Mouse (Mus musculus) limb, embryonic 10.5 days (tissue): ENCODE results near the gene Snai3. TPM values are rescaled to one million over a fixed set of nuclear protein-coding genes. Genes with fewer than 3 reads are reported as not detected.

Experiments
- DNase-seq: peaks from one replicate; pipeline ENCODE4 v3.0.0-alpha.2; 2017; ENCODE audit warnings: low spot score
- H3K27ac ChIP-seq: fragments of 300-500 bp; sonication (generic); 2 replicates; pipeline ENCODE4 v1.5.1; 2016; ENCODE audit warnings: mild to moderate bottlenecking
- H3K27me3 ChIP-seq: fragments of 300-500 bp; sonication (generic); 2 replicates; pipeline ENCODE4 v1.6.1; 2016; ENCODE audit warnings: low read depth, mild to moderate bottlenecking; ENCODE audit not compliant: poor library complexity, severe bottlenecking
- H3K36me3 ChIP-seq: fragments of 300-500 bp; sonication (generic); 2 replicates; pipeline ENCODE4 v1.6.1; 2016; ENCODE audit warnings: mild to moderate bottlenecking, moderate library complexity
- H3K4me1 ChIP-seq: fragments of 300-500 bp; sonication (generic); 2 replicates; pipeline ENCODE4 v1.6.1; 2016
- H3K4me3 ChIP-seq: fragments of 300-500 bp; sonication (generic); 2 replicates; pipeline ENCODE4 v1.5.1; 2016; ENCODE audit warnings: mild to moderate bottlenecking, moderate library complexity
- H3K9me3 ChIP-seq: fragments of 300-500 bp; sonication (generic); replicated peaks from 2 replicates; pipeline ENCODE4 v1.6.1; 2016; ENCODE audit warnings: mild to moderate bottlenecking
- WGBS: fragments of 180-500 bp; shearing (Covaris S2); methylation state at CpG from one replicate; pipeline ENCODE4 v1.1.7; 2016; 5-methylcytosine and 5-hydroxymethylcytosine counted together
- microRNA-seq: library from miRNA; unstranded; fragments of <30 nt; microRNA quantifications from one replicate; pipeline ENCODE4, GENCODE M21; 2017
- polyA plus RNA-seq: library from polyadenylated mRNA; unstranded; fragments of >200 nt; fragmentation: Nextera tagmentation; extraction: Ambion mirVana; gene quantifications from 2 replicates; pipeline ENCODE4 v1.2.1, GENCODE M21; 2016

Snai3 gene
- polyA plus RNA-seq, 1 experiment from 2014 or later, result not detected

GRCm38 (mm10) chr8:122419881-122420555, 40.5 kb downstream of the Snai3 start:
- H3K9me3 ChIP-seq, result no peaks in the 10 kb centered on the region
- no peaks in the 10 kb centered on the region for H3K4me1 ChIP-seq
- no peaks in the 10 kb centered on the region for H3K27me3 ChIP-seq
- H3K36me3 ChIP-seq, result peaks cover 54% of the 10 kb centered on the region
- no peak overlapping the region for H3K4me3 ChIP-seq
- DNase-seq, result no peak
- H3K27ac ChIP-seq, result no peak overlapping the region
- WGBS, result 78% methylated on average over 9 of the region's 9 CpGs

- no peak overlapping the region for H3K4me3 ChIP-seq
- WGBS, result 95% methylated on average over 6 of the region's 6 CpGs
- peaks cover 96% of the 10 kb centered on the region for H3K36me3 ChIP-seq
Observed at GRCm38 (mm10) chr8:122415554-122415953, 45.0 kb downstream of the Snai3 start.

DNA sequence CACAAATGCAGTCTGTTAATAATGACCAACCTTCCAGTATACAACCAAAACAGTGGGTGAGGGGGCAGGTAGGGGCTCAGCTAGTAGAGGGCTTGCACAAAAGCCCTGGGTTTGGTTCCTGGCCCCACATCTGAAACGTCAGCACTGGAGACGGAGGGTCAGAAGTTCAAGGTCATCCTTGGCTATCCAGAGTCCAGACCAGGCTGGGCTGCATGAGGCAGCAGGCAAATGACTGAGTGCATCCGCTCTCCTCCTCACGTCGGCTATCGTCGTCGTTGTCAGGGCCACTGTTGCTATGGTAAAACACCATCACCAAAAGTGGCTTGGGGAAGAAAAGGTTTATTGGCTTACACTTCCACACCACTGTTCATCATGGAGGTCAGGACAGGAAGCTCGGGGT, 46.2 kb downstream of the Snai3 start:
- H3K9me3 ChIP-seq, result no peaks in the 10 kb centered on the region
- H3K36me3 ChIP-seq, result peaks cover 100% of the 10 kb centered on the region
- no peaks in the 10 kb centered on the region for H3K4me1 ChIP-seq
- no peak for DNase-seq
- H3K27me3 ChIP-seq, result no peaks in the 10 kb centered on the region
- H3K27ac ChIP-seq, result no peak overlapping the region
- H3K4me3 ChIP-seq, result no peak overlapping the region
- 90% methylated on average over 9 of the region's 9 CpGs for WGBS

More at GRCm38 (mm10) chr8:122415554-122415953, 45.0 kb downstream of the Snai3 start:
- Histone ChIP-seq H3K9me3 (no peaks in the 10 kb centered on the region), H3K27me3 (no peaks in the 10 kb centered on the region), H3K4me1 (no peaks in the 10 kb centered on the region), H3K27ac (no peak overlapping the region)
- DNase-seq, result no peak

GRCm38 (mm10) chr8:122407678-122408077, 52.9 kb downstream of the Snai3 start:
- Histone ChIP-seq H3K36me3 (peaks cover 99% of the 10 kb centered on the region), H3K27me3 (no peaks in the 10 kb centered on the region), H3K4me3 (no peak overlapping the region), H3K27ac (no peak overlapping the region), H3K9me3 (no peaks in the 10 kb centered on the region), H3K4me1 (no peaks in the 10 kb centered on the region)
- 96% methylated on average over 7 of the region's 7 CpGs for WGBS
- DNase-seq, result no peak

DNA sequence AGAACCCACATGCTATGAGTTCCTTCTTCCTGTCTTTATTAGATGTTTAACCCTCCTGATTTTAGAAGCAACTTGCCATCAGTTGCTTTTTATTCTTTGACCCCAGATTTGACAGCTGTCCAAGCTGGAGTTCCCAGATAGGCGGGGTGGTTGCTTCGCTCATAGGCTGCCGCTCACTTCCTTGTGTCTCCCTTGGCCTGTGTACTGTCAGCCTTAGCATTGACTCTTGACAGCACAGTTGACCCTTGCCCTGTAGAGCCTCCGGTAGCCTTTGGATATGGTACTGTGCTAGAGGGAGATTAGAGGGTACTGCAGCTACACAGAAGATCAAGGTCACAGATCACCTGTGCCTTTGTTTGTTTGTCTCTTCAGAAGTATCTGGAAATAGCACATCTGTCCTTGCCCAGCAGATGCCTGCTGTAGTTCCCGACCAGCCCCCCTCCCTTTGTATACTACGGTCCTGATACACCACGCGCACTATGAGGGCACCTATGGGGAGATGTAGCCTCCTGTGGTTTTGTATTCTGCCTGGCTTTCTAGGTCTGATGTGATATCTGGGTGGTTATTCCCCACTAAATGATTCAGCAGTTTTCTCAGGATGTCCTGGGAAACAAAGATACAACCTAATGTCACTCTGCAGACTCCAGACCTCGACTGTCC, 55.3 kb downstream of the Snai3 start:
- no peak for DNase-seq
- no peaks in the 10 kb centered on the region for H3K9me3 ChIP-seq
- no peaks in the 10 kb centered on the region for H3K4me1 ChIP-seq
- no peak overlapping the region for H3K4me3 ChIP-seq
- H3K27ac ChIP-seq, result no peak overlapping the region
- peaks cover 99% of the 10 kb centered on the region for H3K36me3 ChIP-seq
- 91% methylated on average over 9 of the region's 9 CpGs for WGBS
- no peaks in the 10 kb centered on the region for H3K27me3 ChIP-seq

Small RNA genes lying within 50 kb of the gene (microRNA-seq; reads per million reads assigned to microRNA genes)
- not detected for gene Gm24366

Other genes starting within 250 kb of the Snai3 start
- gene Zfpm1, start 178.6 kb downstream of the Snai3 start, polyA plus RNA-seq, result 1.3 and 1.5 TPM in 2 replicates
- not detected in 2 replicates for gene Trhr2, start 100.0 kb downstream of the Snai3 start, polyA plus RNA-seq
- gene Zc3h18, start 84.1 kb downstream of the Snai3 start, polyA plus RNA-seq, result 84.2 and 86.1 TPM in 2 replicates
- 0.28 TPM in 1 of 2 replicates, not detected in the other for gene Il17c, start 38.7 kb downstream of the Snai3 start, polyA plus RNA-seq
- 79.8 and 82.8 TPM in 2 replicates for gene Cyba, start 27.8 kb downstream of the Snai3 start, polyA plus RNA-seq
- gene Mvd, start 17.3 kb downstream of the Snai3 start, polyA plus RNA-seq, result 64.6 and 64.9 TPM in 2 replicates
- 33.1 and 41.4 TPM in 2 replicates for gene Rnf166, start 15.3 kb upstream of the Snai3 start, polyA plus RNA-seq
- gene Ctu2, start 15.4 kb upstream of the Snai3 start, polyA plus RNA-seq, result 80.3 and 81.8 TPM in 2 replicates
- 10.7 and 11.8 TPM in 2 replicates for gene Piezo1, start 90.6 kb upstream of the Snai3 start, polyA plus RNA-seq
- gene Cdt1, start 107.3 kb upstream of the Snai3 start, polyA plus RNA-seq, result 68.9 and 75.6 TPM in 2 replicates
- gene Aprt, start 116.2 kb upstream of the Snai3 start, polyA plus RNA-seq, result 285 and 308 TPM in 2 replicates
- gene Galns, start 150.7 kb upstream of the Snai3 start, polyA plus RNA-seq, result 4.0 and 5.7 TPM in 2 replicates
- gene Trappc2l, start 150.9 kb upstream of the Snai3 start, polyA plus RNA-seq, result 49.4 and 51.5 TPM in 2 replicates
- gene Pabpn1l, start 162.0 kb upstream of the Snai3 start, polyA plus RNA-seq, result not detected in 2 replicates
- gene Cbfa2t3, start 238.4 kb upstream of the Snai3 start, polyA plus RNA-seq, result 2.0 and 2.8 TPM in 2 replicates